Mouse (Mus musculus): ENCODE measurements around the gene Rtl9. TPM values are rescaled to one million over a fixed set of nuclear protein-coding genes. Genes with fewer than 3 reads are reported as not detected.

Rtl9 gene
- 0.26 and 0.53 TPM in 2 replicates for polyA plus RNA-seq (2012; rRNA removed)

GRCm38 (mm10) chrX:143099044-143099754, at the start of gene Rtl9:
Gene Rtl9, plus strand, starts transcription at chrX:143099594.

Other genes with a start within 250 kb of the Rtl9 start
- 4.2 and 6.8 TPM in 2 replicates for gene Ammecr1, start 132.9 kb upstream of the Rtl9 start, polyA plus RNA-seq (2012; rRNA removed)

Data from central nervous system, embryonic 11.5 days (tissue).